Mouse (Mus musculus) megakaryocyte, embryonic 14.5 days (primary cell): ENCODE data around the gene Tas2r138.

Source experiments
- FLI1 ChIP-seq: IDR thresholded peaks from 2 replicates; pipeline ENCODE4 v1.6.1; 2012; ENCODE audit warnings: low read length, inconsistent platforms, mixed read lengths
- GATA1 ChIP-seq: IDR thresholded peaks from 3 replicates; pipeline ENCODE4 v1.6.1; 2012; ENCODE audit warnings: mixed read lengths, low read length, inconsistent platforms, borderline replicate concordance

GRCm38 (mm10) chr6:40628406-40629000 is 15.4 kb upstream of the Tas2r138 start, which contains the start of gene Mgam:
- TF ChIP-seq GATA1 (no peak), FLI1 (no peak)
